Mouse (Mus musculus): ENCODE data around the gene Ppfia2. TPM values are rescaled to one million over a fixed set of nuclear protein-coding genes. Genes with fewer than 3 reads are reported as not detected.

The Ppfia2 gene
- polyA plus RNA-seq, 1 experiment from 2014 or later: 2.0 TPM

- no peak for ATAC-seq (ENCODE audit: insufficient number of reproducible peaks, insufficient read depth, low FRiP score, low read depth)
- 76% methylated on average over 5 of the region's 5 CpGs for WGBS
Observed at GRCm38 (mm10) chr10:106587817-106588216, 117.7 kb downstream of the Ppfia2 start.

GRCm38 (mm10) chr10:106590944-106591343 is 120.8 kb downstream of the Ppfia2 start:
- Histone ChIP-seq H3K9me3 (ENCODE audit: control insufficient read depth, low read depth, low read length) (no peaks in the 10 kb centered on the region), H3K27me3 (ENCODE audit: control insufficient read depth, insufficient read depth, low read length) (no peaks in the 10 kb centered on the region), H3K4me2 (replicated peaks; ENCODE audit: low read depth, low read length) (no peak overlapping the region), H3K9ac (replicated peaks; ENCODE audit: low read depth, low read length) (no peak overlapping the region), H3K36me3 (ENCODE audit: control insufficient read depth, insufficient read depth, low read length) (no peaks in the 10 kb centered on the region), H3K27ac (ENCODE audit: low read length) (no peak overlapping the region), H3K4me1 (ENCODE audit: control insufficient read depth, insufficient read depth, low read length) (no peaks in the 10 kb centered on the region), H3K4me3 (ENCODE audit: low read depth, low read length) (no peak overlapping the region)
- ATAC-seq (ENCODE audit: insufficient number of reproducible peaks, insufficient read depth, low FRiP score, low read depth): no peak
- WGBS: 60% methylated on average over 1 of the region's 1 CpGs

More at GRCm38 (mm10) chr10:106587817-106588216, 117.7 kb downstream of the Ppfia2 start:
- no peaks in the 10 kb centered on the region for H3K9me3 ChIP-seq (ENCODE audit: control insufficient read depth, low read depth, low read length)
- H3K27ac ChIP-seq (ENCODE audit: low read length): no peak overlapping the region
- no peaks in the 10 kb centered on the region for H3K27me3 ChIP-seq (ENCODE audit: control insufficient read depth, insufficient read depth, low read length)
- no peaks in the 10 kb centered on the region for H3K4me1 ChIP-seq (ENCODE audit: control insufficient read depth, insufficient read depth, low read length)
- no peak overlapping the region for H3K4me3 ChIP-seq (ENCODE audit: low read depth, low read length)
- no peak overlapping the region for H3K9ac ChIP-seq (replicated peaks; ENCODE audit: low read depth, low read length)
- no peak overlapping the region for H3K4me2 ChIP-seq (replicated peaks; ENCODE audit: low read depth, low read length)
- H3K36me3 ChIP-seq (ENCODE audit: control insufficient read depth, insufficient read depth, low read length): no peaks in the 10 kb centered on the region

GRCm38 (mm10) chr10:106596976-106597375 is 126.8 kb downstream of the Ppfia2 start:
- no peak for ATAC-seq (ENCODE audit: insufficient number of reproducible peaks, insufficient read depth, low FRiP score, low read depth)
- Histone ChIP-seq H3K36me3 (ENCODE audit: control insufficient read depth, insufficient read depth, low read length) (no peaks in the 10 kb centered on the region), H3K27me3 (ENCODE audit: control insufficient read depth, insufficient read depth, low read length) (no peaks in the 10 kb centered on the region), H3K4me1 (ENCODE audit: control insufficient read depth, insufficient read depth, low read length) (no peaks in the 10 kb centered on the region), H3K9ac (replicated peaks; ENCODE audit: low read depth, low read length) (no peak overlapping the region), H3K4me3 (ENCODE audit: low read depth, low read length) (no peak overlapping the region), H3K9me3 (ENCODE audit: control insufficient read depth, low read depth, low read length) (no peaks in the 10 kb centered on the region), H3K27ac (ENCODE audit: low read length) (no peak overlapping the region), H3K4me2 (replicated peaks; ENCODE audit: low read depth, low read length) (no peak overlapping the region)
- 51% methylated on average over 1 of the region's 1 CpGs for WGBS

DNA sequence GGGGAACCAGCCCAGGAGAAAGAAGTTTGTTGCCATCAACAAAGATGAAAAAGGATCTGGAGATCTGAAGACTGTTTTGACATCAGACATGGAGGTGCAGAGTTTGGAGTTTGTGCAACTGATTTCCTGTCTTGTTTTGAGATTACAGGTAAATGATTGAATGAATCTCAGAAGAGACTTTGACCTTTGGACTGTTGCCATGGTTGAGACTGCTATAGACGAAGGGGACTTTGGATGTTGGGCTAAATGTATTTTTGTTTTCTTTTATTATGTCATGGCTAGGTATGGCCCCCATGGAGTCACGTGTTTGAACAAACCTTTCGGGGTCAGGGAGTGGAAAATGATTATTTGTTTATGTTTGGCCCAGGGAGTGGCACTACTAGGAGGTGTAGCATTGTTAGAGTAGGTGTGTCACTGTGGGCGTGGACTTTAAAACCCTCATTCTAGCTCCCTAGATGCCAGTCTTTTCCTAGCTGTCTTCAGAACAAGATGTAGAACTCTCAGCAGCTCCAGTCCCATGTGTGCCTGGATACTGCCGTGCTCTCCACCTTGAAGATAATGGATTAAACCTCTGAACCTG is 133.3 kb downstream of the Ppfia2 start:
- Histone ChIP-seq H3K36me3 (ENCODE audit: control insufficient read depth, insufficient read depth, low read length) (no peaks in the 10 kb centered on the region), H3K4me3 (ENCODE audit: low read depth, low read length) (no peak overlapping the region), H3K27ac (ENCODE audit: low read length) (no peak overlapping the region), H3K4me1 (ENCODE audit: control insufficient read depth, insufficient read depth, low read length) (no peaks in the 10 kb centered on the region), H3K4me2 (replicated peaks; ENCODE audit: low read depth, low read length) (no peak overlapping the region), H3K9ac (replicated peaks; ENCODE audit: low read depth, low read length) (no peak overlapping the region), H3K27me3 (ENCODE audit: control insufficient read depth, insufficient read depth, low read length) (no peaks in the 10 kb centered on the region), H3K9me3 (ENCODE audit: control insufficient read depth, low read depth, low read length) (no peaks in the 10 kb centered on the region)
- no peak for ATAC-seq (ENCODE audit: insufficient number of reproducible peaks, insufficient read depth, low FRiP score, low read depth)
- WGBS: 68% methylated on average over 5 of the region's 5 CpGs

DNA sequence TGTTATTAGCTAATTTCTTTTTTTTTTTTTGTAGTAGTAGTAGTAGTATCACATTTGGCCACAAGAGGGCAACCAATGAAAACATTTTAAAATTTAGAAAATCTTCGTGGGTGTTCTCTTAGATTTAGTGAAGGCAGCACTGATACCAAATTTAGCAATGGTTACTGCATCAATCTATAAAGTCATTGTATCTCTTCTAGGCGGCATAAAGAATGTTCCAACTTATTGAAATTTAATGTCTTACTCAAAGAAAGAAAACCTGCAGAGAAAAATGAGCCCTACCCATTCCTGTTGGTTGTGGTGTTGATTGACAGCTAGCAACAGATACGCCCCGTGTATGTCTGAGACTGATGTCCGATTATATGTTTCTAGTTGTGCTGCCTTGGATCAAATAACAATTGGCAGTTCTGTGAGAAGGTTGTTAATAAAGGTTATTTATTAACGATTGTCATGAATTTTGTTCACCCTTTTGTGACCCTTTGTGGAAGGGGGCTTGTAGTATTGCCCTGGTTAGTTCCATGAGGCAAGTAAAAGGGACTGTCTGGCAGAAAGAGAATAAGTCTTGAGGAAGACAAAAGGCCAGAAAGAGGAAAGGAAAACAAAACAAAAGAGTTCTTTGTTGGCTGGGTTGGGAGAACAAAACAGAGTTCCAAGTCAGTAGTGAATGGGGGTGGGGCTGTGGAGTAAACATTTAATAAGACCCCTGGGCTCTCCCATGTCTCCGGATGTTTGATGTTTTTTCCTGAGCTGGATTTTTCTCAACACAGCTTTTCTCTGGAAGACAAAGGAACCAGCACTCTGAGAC is 139.2 kb downstream of the Ppfia2 start:
- H3K27ac ChIP-seq (ENCODE audit: low read length): no peak overlapping the region
- no peaks in the 10 kb centered on the region for H3K4me1 ChIP-seq (ENCODE audit: control insufficient read depth, insufficient read depth, low read length)
- H3K36me3 ChIP-seq (ENCODE audit: control insufficient read depth, insufficient read depth, low read length): no peaks in the 10 kb centered on the region
- WGBS: 21% methylated on average over 7 of the region's 7 CpGs
- no peak overlapping the region for H3K9ac ChIP-seq (replicated peaks; ENCODE audit: low read depth, low read length)
- H3K9me3 ChIP-seq (ENCODE audit: control insufficient read depth, low read depth, low read length): no peaks in the 10 kb centered on the region
- H3K27me3 ChIP-seq (ENCODE audit: control insufficient read depth, insufficient read depth, low read length): no peaks in the 10 kb centered on the region
- no peak overlapping the region for H3K4me3 ChIP-seq (ENCODE audit: low read depth, low read length)
- no peak for ATAC-seq (ENCODE audit: insufficient number of reproducible peaks, insufficient read depth, low FRiP score, low read depth)
- H3K4me2 ChIP-seq (replicated peaks; ENCODE audit: low read depth, low read length): no peak overlapping the region

DNA sequence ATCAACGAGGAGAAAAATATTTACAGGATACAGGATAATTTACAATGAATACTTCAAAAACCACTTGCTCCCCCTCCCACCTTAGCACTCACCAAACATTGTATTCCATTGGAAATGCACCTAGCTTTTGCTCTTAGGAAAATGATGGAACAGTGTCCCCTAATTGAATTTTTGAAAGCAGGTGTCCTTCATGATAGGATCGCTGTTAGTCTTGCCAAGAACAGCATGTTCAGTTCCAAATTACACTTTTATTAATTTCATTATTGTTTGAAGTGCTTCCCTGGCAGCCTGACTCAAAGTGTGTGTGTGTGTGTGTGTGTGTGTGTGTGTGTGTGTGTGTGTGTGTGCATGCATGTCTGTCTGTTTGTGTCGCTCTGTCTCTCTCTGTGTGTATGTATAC is 140.1 kb downstream of the Ppfia2 start:
- Histone ChIP-seq H3K36me3 (ENCODE audit: control insufficient read depth, insufficient read depth, low read length) (no peaks in the 10 kb centered on the region), H3K27ac (ENCODE audit: low read length) (no peak overlapping the region)

DNA sequence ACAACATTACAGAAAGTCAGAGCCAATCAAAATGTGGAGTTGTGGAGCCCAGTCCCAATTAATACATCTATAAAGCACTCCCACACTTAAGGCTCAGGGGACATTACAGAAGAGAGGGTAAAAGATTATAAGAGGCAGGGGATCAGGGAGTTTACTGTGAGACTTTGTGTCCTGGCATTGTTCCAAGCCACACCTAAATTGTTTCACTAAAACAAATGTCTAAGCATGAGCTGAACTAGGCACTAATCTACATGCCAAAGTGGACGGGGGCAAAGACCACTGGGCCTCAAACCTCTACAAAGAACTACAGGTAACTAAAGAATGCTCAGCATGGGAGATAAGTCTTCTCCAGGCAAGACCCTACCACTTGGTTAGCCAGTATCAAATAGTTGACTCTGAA is 148.1 kb downstream of the Ppfia2 start:
- Histone ChIP-seq H3K4me1 (ENCODE audit: control insufficient read depth, insufficient read depth, low read length) (no peaks in the 10 kb centered on the region), H3K9ac (replicated peaks; ENCODE audit: low read depth, low read length) (no peak overlapping the region), H3K4me3 (ENCODE audit: low read depth, low read length) (no peak overlapping the region), H3K36me3 (ENCODE audit: control insufficient read depth, insufficient read depth, low read length) (no peaks in the 10 kb centered on the region), H3K27me3 (ENCODE audit: control insufficient read depth, insufficient read depth, low read length) (no peaks in the 10 kb centered on the region), H3K4me2 (replicated peaks; ENCODE audit: low read depth, low read length) (no peak overlapping the region), H3K27ac (ENCODE audit: low read length) (no peak overlapping the region), H3K9me3 (ENCODE audit: control insufficient read depth, low read depth, low read length) (no peaks in the 10 kb centered on the region)
- WGBS: 48% methylated on average over 1 of the region's 1 CpGs
- ATAC-seq (ENCODE audit: insufficient number of reproducible peaks, insufficient read depth, low FRiP score, low read depth): no peak

More for the DNA sequence above, 140.1 kb downstream of the Ppfia2 start:
- H3K27me3 ChIP-seq (ENCODE audit: control insufficient read depth, insufficient read depth, low read length): no peaks in the 10 kb centered on the region
- no peak overlapping the region for H3K4me3 ChIP-seq (ENCODE audit: low read depth, low read length)
- no peak overlapping the region for H3K9ac ChIP-seq (replicated peaks; ENCODE audit: low read depth, low read length)
- H3K9me3 ChIP-seq (ENCODE audit: control insufficient read depth, low read depth, low read length): no peaks in the 10 kb centered on the region
- no peak overlapping the region for H3K4me2 ChIP-seq (replicated peaks; ENCODE audit: low read depth, low read length)
- no peaks in the 10 kb centered on the region for H3K4me1 ChIP-seq (ENCODE audit: control insufficient read depth, insufficient read depth, low read length)
- no peak for ATAC-seq (ENCODE audit: insufficient number of reproducible peaks, insufficient read depth, low FRiP score, low read depth)
- 77% methylated on average over 3 of the region's 3 CpGs for WGBS

DNA sequence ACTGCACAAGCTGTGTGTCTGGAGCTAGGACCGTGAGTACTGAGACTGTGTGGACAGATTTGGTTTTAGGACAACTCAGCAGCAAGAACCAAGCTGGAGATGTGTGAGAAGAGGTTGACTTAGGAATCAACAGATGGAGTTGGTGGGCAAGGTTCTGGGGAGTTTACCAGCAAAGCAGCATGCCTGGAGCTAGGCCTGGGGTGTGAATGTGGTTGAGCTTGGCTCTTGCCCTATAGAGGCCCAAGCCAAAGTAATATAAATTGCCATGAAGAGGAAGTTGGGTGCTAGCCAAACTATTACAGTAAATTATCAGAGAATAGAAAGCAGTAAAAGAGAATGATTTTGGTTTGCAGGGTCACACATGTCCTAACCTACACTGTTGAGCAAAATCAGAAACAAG is 150.8 kb downstream of the Ppfia2 start:
- Histone ChIP-seq H3K4me1 (ENCODE audit: control insufficient read depth, insufficient read depth, low read length) (no peaks in the 10 kb centered on the region), H3K27me3 (ENCODE audit: control insufficient read depth, insufficient read depth, low read length) (no peaks in the 10 kb centered on the region), H3K36me3 (ENCODE audit: control insufficient read depth, insufficient read depth, low read length) (no peaks in the 10 kb centered on the region), H3K4me2 (replicated peaks; ENCODE audit: low read depth, low read length) (no peak overlapping the region), H3K9ac (replicated peaks; ENCODE audit: low read depth, low read length) (no peak overlapping the region), H3K9me3 (ENCODE audit: control insufficient read depth, low read depth, low read length) (no peaks in the 10 kb centered on the region), H3K4me3 (ENCODE audit: low read depth, low read length) (no peak overlapping the region), H3K27ac (ENCODE audit: low read length) (no peak overlapping the region)
- WGBS: 95% methylated on average over 1 of the region's 1 CpGs
- no peak for ATAC-seq (ENCODE audit: insufficient number of reproducible peaks, insufficient read depth, low FRiP score, low read depth)

All from stomach, embryonic 14.5 days (tissue).